Mouse (Mus musculus): Measurements from ENCODE around the gene Irf8. TPM values are rescaled to one million over a fixed set of nuclear protein-coding genes. Genes with fewer than 3 reads are reported as not detected.

The Irf8 gene
- polyA plus RNA-seq, 1 experiment from 2014 or later, result 4.2 TPM

DNA sequence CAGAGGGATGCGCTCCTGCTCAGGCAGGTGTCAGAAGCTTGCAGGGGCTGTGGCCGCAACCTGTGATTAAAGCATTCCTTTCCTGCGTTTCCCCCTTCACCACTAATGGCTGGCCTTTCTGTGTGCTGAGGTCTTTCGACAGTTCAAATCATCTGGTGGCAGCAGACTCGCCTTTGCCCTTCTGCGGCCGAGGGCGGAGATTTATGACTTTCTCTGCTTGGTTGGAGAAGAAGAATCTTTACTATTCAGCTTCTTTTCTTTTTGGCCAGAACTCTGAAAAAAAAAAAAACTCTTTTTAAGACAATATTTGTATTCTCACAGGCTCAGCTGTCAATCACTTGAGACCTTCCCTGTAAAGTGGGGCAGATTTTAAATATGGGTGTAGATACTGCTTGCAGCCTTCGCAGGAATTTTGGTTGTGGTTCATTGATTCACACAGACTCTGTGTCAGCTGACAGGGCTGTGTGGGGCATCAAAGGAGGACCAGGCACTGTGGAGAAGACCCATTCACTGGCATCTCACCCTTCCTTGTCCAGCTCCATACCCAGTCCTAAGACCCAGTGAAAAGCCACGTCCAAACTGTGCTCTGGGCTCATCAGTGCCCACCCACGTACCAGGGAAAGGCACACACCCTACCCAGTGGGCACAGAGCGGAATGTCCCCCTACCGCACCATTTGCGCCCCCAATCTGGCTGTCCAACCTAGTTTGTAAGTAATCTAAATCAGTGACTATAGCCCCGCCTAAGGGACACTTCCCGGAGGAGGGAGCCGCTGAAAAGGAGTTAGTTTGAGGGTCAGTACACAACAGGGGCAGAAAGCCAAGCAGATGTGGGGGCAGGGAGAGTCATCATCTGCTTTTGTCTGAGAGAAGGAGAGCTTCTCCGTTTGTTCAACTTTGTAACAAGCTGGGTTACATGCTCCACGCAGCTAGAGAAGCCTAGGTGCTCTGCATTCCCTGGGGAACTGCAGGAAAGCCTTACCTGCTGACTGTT, 19.4 kb downstream of the Irf8 start:
- Histone ChIP-seq H3K4me3 (no peak overlapping the region), H3K9me3 (no peaks in the 10 kb centered on the region), H3K4me1 (replicated peaks) (no peaks in the 10 kb centered on the region), H3K27me3 (no peaks in the 10 kb centered on the region), H3K9ac (no peak overlapping the region), H3K4me2 (no peak overlapping the region), H3K36me3 (no peaks in the 10 kb centered on the region), H3K27ac (replicated peaks) (no peak overlapping the region)
- 30% methylated on average over 19 of the region's 19 CpGs for WGBS
- ATAC-seq (ENCODE audit: low FRiP score, low read depth), result no peak

GRCm38 (mm10) chr8:120758005-120758404, 21.8 kb downstream of the Irf8 start:
- ATAC-seq (ENCODE audit: low FRiP score, low read depth), result no peak
- H3K9ac ChIP-seq, result no peak overlapping the region
- H3K36me3 ChIP-seq, result no peaks in the 10 kb centered on the region
- H3K4me3 ChIP-seq, result no peak overlapping the region
- H3K27ac ChIP-seq (replicated peaks), result no peak overlapping the region
- H3K27me3 ChIP-seq, result no peaks in the 10 kb centered on the region
- H3K9me3 ChIP-seq, result no peaks in the 10 kb centered on the region
- no peaks in the 10 kb centered on the region for H3K4me1 ChIP-seq (replicated peaks)
- no peak overlapping the region for H3K4me2 ChIP-seq
- WGBS, result 52% methylated on average over 4 of the region's 4 CpGs

GRCm38 (mm10) chr8:120759847-120760246, 23.7 kb downstream of the Irf8 start:
- ATAC-seq (ENCODE audit: low FRiP score, low read depth), result no peak
- WGBS, result 88% methylated on average over 6 of the region's 6 CpGs

GRCm38 (mm10) chr8:120760341-120761215, 24.4 kb downstream of the Irf8 start:
- no peak overlapping the region for H3K27ac ChIP-seq (replicated peaks)
- no peaks in the 10 kb centered on the region for H3K4me1 ChIP-seq (replicated peaks)
- no peaks in the 10 kb centered on the region for H3K36me3 ChIP-seq
- H3K4me2 ChIP-seq, result no peak overlapping the region
- 85% methylated on average over 19 of the region's 19 CpGs for WGBS
- H3K4me3 ChIP-seq, result no peak overlapping the region
- H3K27me3 ChIP-seq, result no peaks in the 10 kb centered on the region
- no peak overlapping the region for H3K9ac ChIP-seq
- no peaks in the 10 kb centered on the region for H3K9me3 ChIP-seq
- no peak for ATAC-seq (ENCODE audit: low FRiP score, low read depth)

More at GRCm38 (mm10) chr8:120759847-120760246, 23.7 kb downstream of the Irf8 start:
- H3K4me2 ChIP-seq, result no peak overlapping the region
- no peaks in the 10 kb centered on the region for H3K9me3 ChIP-seq
- no peaks in the 10 kb centered on the region for H3K27me3 ChIP-seq
- H3K27ac ChIP-seq (replicated peaks), result no peak overlapping the region
- H3K4me1 ChIP-seq (replicated peaks), result no peaks in the 10 kb centered on the region
- H3K9ac ChIP-seq, result no peak overlapping the region
- no peak overlapping the region for H3K4me3 ChIP-seq
- no peaks in the 10 kb centered on the region for H3K36me3 ChIP-seq

DNA sequence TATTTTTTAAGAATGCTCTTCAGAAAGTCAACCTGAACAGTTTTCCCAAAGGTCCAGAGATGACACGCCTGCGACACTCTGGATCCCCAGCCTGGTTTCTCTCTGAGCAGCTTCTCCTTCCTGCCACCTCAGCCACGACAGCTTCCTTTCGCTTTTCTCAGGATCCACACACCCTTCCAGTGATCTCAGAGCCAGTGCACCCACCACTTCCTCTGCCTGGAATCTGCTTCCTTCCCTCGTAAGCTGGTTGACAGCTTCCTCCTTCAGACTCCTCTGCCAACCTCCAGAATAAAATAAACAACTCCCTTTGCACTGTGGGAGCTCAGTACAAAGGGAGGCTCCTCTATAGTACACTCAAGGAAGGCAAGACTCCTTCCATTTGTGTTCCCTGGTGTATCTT, 27.1 kb downstream of the Irf8 start:
- 77% methylated on average over 5 of the region's 5 CpGs for WGBS
- no peak overlapping the region for H3K27ac ChIP-seq (replicated peaks)
- H3K36me3 ChIP-seq, result no peaks in the 10 kb centered on the region
- no peaks in the 10 kb centered on the region for H3K9me3 ChIP-seq
- H3K9ac ChIP-seq, result no peak overlapping the region
- no peak for ATAC-seq (ENCODE audit: low FRiP score, low read depth)
- H3K4me1 ChIP-seq (replicated peaks), result no peaks in the 10 kb centered on the region
- H3K4me3 ChIP-seq, result no peak overlapping the region
- H3K27me3 ChIP-seq, result no peaks in the 10 kb centered on the region
- H3K4me2 ChIP-seq, result no peak overlapping the region

DNA sequence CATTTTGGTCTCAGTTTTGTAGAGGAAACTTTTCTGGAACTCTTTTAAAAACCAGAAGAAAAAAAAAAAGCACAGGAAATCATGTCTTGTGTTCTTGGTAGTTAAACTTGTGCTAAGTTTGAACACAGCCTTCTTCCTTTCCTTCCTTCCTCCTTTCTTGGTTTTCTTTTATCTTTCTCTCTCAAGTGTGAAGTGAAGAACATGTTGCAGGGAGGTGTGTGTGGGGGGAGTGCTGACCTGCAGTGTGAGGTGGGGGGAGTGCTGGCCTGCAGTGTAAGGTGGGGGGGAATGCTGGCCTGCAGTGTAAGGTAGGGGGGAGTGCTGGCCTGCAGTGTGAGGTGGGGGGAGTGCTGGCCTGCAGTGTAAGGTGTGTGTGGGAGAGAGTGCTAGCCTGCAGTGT, 28.5 kb downstream of the Irf8 start:
- no peak overlapping the region for H3K4me3 ChIP-seq
- H3K27ac ChIP-seq (replicated peaks), result no peak overlapping the region
- H3K27me3 ChIP-seq, result no peaks in the 10 kb centered on the region
- H3K4me1 ChIP-seq (replicated peaks), result no peaks in the 10 kb centered on the region
- no peak overlapping the region for H3K9ac ChIP-seq
- ATAC-seq (ENCODE audit: low FRiP score, low read depth), result no peak
- H3K9me3 ChIP-seq, result no peaks in the 10 kb centered on the region
- H3K4me2 ChIP-seq, result no peak overlapping the region
- H3K36me3 ChIP-seq, result no peaks in the 10 kb centered on the region

GRCm38 (mm10) chr8:120766622-120767021, 30.5 kb downstream of the Irf8 start:
- H3K36me3 ChIP-seq, result no peaks in the 10 kb centered on the region
- H3K9ac ChIP-seq, result no peak overlapping the region
- ATAC-seq (ENCODE audit: low FRiP score, low read depth), result no peak
- no peaks in the 10 kb centered on the region for H3K4me1 ChIP-seq (replicated peaks)
- 45% methylated on average over 3 of the region's 3 CpGs for WGBS
- no peak overlapping the region for H3K4me3 ChIP-seq
- H3K4me2 ChIP-seq, result no peak overlapping the region
- H3K9me3 ChIP-seq, result no peaks in the 10 kb centered on the region
- no peak overlapping the region for H3K27ac ChIP-seq (replicated peaks)
- H3K27me3 ChIP-seq, result no peaks in the 10 kb centered on the region

DNA sequence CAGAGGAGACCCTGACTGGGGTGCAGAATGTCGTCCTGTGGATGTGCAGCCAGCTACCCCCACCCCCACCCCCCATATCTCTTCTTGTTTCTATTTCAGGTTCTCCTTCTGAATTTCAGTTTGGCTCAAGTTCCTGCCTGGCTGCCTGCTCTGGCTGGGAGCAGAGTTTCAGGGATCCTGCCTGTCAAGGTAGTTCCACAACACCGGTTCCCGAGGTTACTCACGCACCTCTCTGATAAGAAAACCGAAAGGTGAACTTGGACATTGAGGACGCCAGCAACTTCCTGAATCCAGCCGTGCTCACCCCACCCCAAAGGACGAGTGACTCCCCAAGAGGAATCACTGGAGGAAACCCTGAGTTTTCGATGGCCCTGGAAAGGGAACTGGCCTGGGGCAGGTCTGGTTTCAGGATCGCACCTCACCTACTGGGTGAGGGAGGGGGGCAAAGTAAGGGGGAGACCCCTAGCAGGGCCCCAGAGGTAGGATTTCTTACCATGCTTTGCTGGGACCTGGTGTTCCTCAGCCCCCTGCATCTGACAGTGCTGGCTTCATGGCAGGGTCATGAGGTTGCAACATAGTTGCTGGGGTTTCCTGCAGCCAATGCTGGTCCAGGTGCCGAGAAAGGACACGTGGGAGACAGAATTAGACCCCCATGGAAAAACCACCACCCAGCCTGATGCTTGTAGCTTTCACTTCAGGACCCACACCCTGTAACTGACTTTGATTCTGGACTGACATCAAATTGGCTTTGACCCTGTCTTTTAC, 32.5 kb downstream of the Irf8 start:
- ATAC-seq (ENCODE audit: low FRiP score, low read depth), result no peak
- H3K27ac ChIP-seq (replicated peaks), result no peak overlapping the region
- no peaks in the 10 kb centered on the region for H3K27me3 ChIP-seq
- no peak overlapping the region for H3K9ac ChIP-seq
- no peak overlapping the region for H3K4me3 ChIP-seq
- H3K4me1 ChIP-seq (replicated peaks), result no peaks in the 10 kb centered on the region
- H3K9me3 ChIP-seq, result no peaks in the 10 kb centered on the region
- H3K36me3 ChIP-seq, result no peaks in the 10 kb centered on the region
- no peak overlapping the region for H3K4me2 ChIP-seq
- 84% methylated on average over 12 of the region's 12 CpGs for WGBS

DNA sequence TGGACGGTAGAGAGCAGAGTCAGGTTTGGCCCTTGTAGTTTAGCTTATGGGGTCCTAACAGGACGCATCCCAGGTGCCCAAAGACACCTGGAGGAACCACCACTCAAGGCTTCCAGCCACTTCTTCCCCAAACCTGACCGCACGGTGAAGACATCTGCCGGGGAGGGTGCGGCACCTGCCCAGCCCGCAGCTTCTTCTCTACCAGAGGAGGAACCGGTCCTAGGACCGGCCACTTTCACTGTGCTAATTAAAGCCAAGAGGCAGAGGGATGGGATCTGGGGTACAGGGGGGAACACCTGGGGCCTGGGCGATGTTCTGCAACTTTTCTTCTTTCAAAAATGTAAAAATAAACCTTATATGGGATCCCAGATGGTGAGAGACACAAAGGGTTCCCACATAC, 41.0 kb downstream of the Irf8 start:
- ATAC-seq (ENCODE audit: low FRiP score, low read depth), result no peak
- 91% methylated on average over 10 of the region's 10 CpGs for WGBS
- H3K27ac ChIP-seq (replicated peaks), result no peak overlapping the region
- no peak overlapping the region for H3K9ac ChIP-seq
- no peaks in the 10 kb centered on the region for H3K9me3 ChIP-seq
- no peaks in the 10 kb centered on the region for H3K27me3 ChIP-seq
- H3K4me2 ChIP-seq, result no peak overlapping the region
- H3K4me1 ChIP-seq (replicated peaks), result no peaks in the 10 kb centered on the region
- H3K4me3 ChIP-seq, result no peak overlapping the region
- H3K36me3 ChIP-seq, result no peaks in the 10 kb centered on the region

- no peak for ATAC-seq (ENCODE audit: low FRiP score, low read depth)
- no peak overlapping the region for H3K4me2 ChIP-seq
- H3K4me1 ChIP-seq (replicated peaks), result no peaks in the 10 kb centered on the region
- no peaks in the 10 kb centered on the region for H3K27me3 ChIP-seq
- H3K9me3 ChIP-seq, result no peaks in the 10 kb centered on the region
- H3K36me3 ChIP-seq, result no peaks in the 10 kb centered on the region
- WGBS, result 40% methylated on average over 13 of the region's 13 CpGs
- H3K9ac ChIP-seq, result no peak overlapping the region
- no peak overlapping the region for H3K27ac ChIP-seq (replicated peaks)
- no peak overlapping the region for H3K4me3 ChIP-seq
Observed at GRCm38 (mm10) chr8:120777732-120778131, 41.6 kb downstream of the Irf8 start.

GRCm38 (mm10) chr8:120779106-120779505, 42.9 kb downstream of the Irf8 start:
- Histone ChIP-seq H3K4me3 (no peak overlapping the region), H3K27ac (replicated peaks) (no peak overlapping the region), H3K4me2 (no peak overlapping the region), H3K36me3 (no peaks in the 10 kb centered on the region), H3K4me1 (replicated peaks) (no peaks in the 10 kb centered on the region), H3K9ac (no peak overlapping the region), H3K9me3 (no peaks in the 10 kb centered on the region), H3K27me3 (no peaks in the 10 kb centered on the region)
- no peak for ATAC-seq (ENCODE audit: low FRiP score, low read depth)
- 98% methylated on average over 7 of the region's 7 CpGs for WGBS

Data from hindbrain, embryonic 15.5 days (tissue).